Mouse (Mus musculus): Measurements from ENCODE around the gene Mall. TPM values are rescaled to one million over a fixed set of nuclear protein-coding genes. Genes with fewer than 3 reads are reported as not detected.
A peak's percentile ranks its signal among the peaks of the same experiment; 100 is the strongest.

Gene Mall
- not detected in 2 replicates for polyA plus RNA-seq (2012; ENCODE audit: insufficient read depth, low replicate concordance)

GRCm38 (mm10) chr2:127729671-127730070, at the start of gene Mall:
Mall (minus strand) TSS chr2:127729932.
- no peak for TF ChIP-seq GATA1 (IDR thresholded peaks at IDR 0.05; ENCODE audit: borderline replicate concordance, low read length)
- no peak for TF ChIP-seq FLI1 (IDR thresholded peaks at IDR 0.05; ENCODE audit: low read length)
- no peaks in the 10 kb centered on the region for H3K36me3 ChIP-seq (replicated peaks; ENCODE audit: low read length)
- H3K27me3 ChIP-seq (replicated peaks), result peaks cover 65% of the 10 kb centered on the region
- H3K4me3 ChIP-seq (replicated peaks), result peak within 1 kb of the TSS; percentile 74
- no peaks in the 10 kb centered on the region for H3K9me3 ChIP-seq
- H3K4me1 ChIP-seq, result peaks cover 4% of the 10 kb centered on the region; the same call in 1 of the 2 replicates

DNA sequence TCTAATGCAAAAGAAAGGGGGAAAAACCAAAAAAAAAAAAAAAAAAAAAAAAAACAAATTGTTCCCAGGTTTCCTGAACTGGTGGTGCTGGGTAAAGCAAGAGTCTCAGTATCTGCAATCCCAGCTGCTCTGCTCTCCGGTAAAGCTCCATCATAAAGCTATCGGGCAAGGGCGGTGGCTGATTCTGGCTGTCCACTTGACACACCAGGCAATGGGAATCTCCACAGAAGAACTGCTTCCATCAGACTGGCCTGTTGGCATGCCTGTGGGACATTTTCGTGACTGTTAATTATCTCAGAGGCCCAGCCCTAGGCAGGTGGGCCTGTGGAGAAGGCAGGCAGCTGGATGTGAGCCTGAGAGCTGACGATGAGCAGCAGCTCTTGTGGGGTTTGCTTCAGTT, 48.7 kb upstream of the Mall start:
- Histone ChIP-seq H3K27me3 (replicated peaks) (peaks cover 8% of the 10 kb centered on the region), H3K4me1 (peaks cover 16% of the 10 kb centered on the region), H3K4me3 (replicated peaks) (no peak overlapping the region), H3K36me3 (replicated peaks; ENCODE audit: low read length) (no peaks in the 10 kb centered on the region), H3K9me3 (no peaks in the 10 kb centered on the region)
- TF ChIP-seq FLI1 (IDR thresholded peaks at IDR 0.05; ENCODE audit: low read length) (no peak), GATA1 (IDR thresholded peaks at IDR 0.05; ENCODE audit: borderline replicate concordance, low read length) (no peak)

- H3K4me1 ChIP-seq, result peaks cover 8% of the 10 kb centered on the region
- H3K36me3 ChIP-seq (replicated peaks; ENCODE audit: low read length), result no peaks in the 10 kb centered on the region
- no peaks in the 10 kb centered on the region for H3K9me3 ChIP-seq
- H3K27me3 ChIP-seq (replicated peaks), result peaks cover 9% of the 10 kb centered on the region
- no peak overlapping the region for H3K4me3 ChIP-seq (replicated peaks)
- TF ChIP-seq GATA1 (IDR thresholded peaks at IDR 0.05; ENCODE audit: borderline replicate concordance, low read length), result no peak
- no peak for TF ChIP-seq FLI1 (IDR thresholded peaks at IDR 0.05; ENCODE audit: low read length)
Observed at GRCm38 (mm10) chr2:127775013-127775412, 45.3 kb upstream of the Mall start.

GRCm38 (mm10) chr2:127774578-127774941, 44.8 kb upstream of the Mall start:
- H3K9me3 ChIP-seq, result no peaks in the 10 kb centered on the region
- no peak overlapping the region for H3K4me3 ChIP-seq (replicated peaks)
- H3K4me1 ChIP-seq, result peaks cover 8% of the 10 kb centered on the region
- TF ChIP-seq FLI1 (IDR thresholded peaks at IDR 0.05; ENCODE audit: low read length) (no peak), GATA1 (IDR thresholded peaks at IDR 0.05; ENCODE audit: borderline replicate concordance, low read length) (no peak)
- peaks cover 9% of the 10 kb centered on the region for H3K27me3 ChIP-seq (replicated peaks)
- H3K36me3 ChIP-seq (replicated peaks; ENCODE audit: low read length), result no peaks in the 10 kb centered on the region

DNA sequence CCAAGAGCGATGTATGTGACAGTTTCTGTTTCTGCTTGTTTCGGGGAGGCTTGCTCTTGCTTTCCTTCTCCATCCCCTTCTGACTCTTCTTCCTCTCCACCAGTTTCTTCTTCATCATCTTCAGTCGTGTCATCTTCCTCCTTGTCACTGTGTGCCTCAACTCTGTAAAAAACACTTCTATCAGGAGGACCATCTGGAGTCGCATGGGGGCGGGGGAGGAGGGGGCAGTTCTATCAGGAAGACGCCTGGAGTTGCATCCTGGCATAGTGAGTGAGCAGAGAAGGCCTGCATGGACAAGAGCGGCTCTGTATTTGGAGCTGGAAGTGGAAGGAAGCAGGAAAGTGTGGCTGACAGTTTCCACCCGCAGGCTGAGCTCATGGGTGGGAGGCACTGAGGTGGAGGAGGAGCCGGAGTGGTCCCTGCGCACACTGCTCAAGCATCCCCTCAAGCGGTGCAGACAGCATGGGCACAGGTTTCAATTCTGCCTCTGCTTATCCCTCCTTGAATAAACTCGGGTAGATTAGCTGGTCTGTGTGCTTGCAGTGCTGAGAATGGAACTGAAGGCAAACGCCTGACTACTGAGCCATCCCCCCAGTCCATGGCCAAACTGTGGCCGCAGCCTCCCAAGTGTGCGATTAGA, 44.3 kb upstream of the Mall start:
- TF ChIP-seq GATA1 (IDR thresholded peaks at IDR 0.05; ENCODE audit: borderline replicate concordance, low read length) (no peak), FLI1 (IDR thresholded peaks at IDR 0.05; ENCODE audit: low read length) (no peak)
- no peaks in the 10 kb centered on the region for H3K9me3 ChIP-seq
- no peaks in the 10 kb centered on the region for H3K36me3 ChIP-seq (replicated peaks; ENCODE audit: low read length)
- peak overlapping the region; percentile 60 for H3K4me3 ChIP-seq (replicated peaks)
- peaks cover 8% of the 10 kb centered on the region for H3K4me1 ChIP-seq
- H3K27me3 ChIP-seq (replicated peaks), result peaks cover 6% of the 10 kb centered on the region

GRCm38 (mm10) chr2:127761587-127761986, 31.9 kb upstream of the Mall start:
- H3K4me1 ChIP-seq, result peaks cover 8% of the 10 kb centered on the region

GRCm38 (mm10) chr2:127760429-127761000, 30.8 kb upstream of the Mall start:
- peaks cover 23% of the 10 kb centered on the region for H3K27me3 ChIP-seq (replicated peaks)
- no peaks in the 10 kb centered on the region for H3K36me3 ChIP-seq (replicated peaks; ENCODE audit: low read length)
- peaks cover 8% of the 10 kb centered on the region for H3K4me1 ChIP-seq
- no peak for TF ChIP-seq FLI1 (IDR thresholded peaks at IDR 0.05; ENCODE audit: low read length)
- TF ChIP-seq GATA1 (IDR thresholded peaks at IDR 0.05; ENCODE audit: borderline replicate concordance, low read length), result no peak
- H3K4me3 ChIP-seq (replicated peaks), result peak overlapping the region; percentile 40
- H3K9me3 ChIP-seq, result no peaks in the 10 kb centered on the region

More at GRCm38 (mm10) chr2:127761587-127761986, 31.9 kb upstream of the Mall start:
- H3K36me3 ChIP-seq (replicated peaks; ENCODE audit: low read length), result no peaks in the 10 kb centered on the region
- peaks cover 20% of the 10 kb centered on the region for H3K27me3 ChIP-seq (replicated peaks)
- no peak overlapping the region for H3K4me3 ChIP-seq (replicated peaks)
- TF ChIP-seq FLI1 (IDR thresholded peaks at IDR 0.05; ENCODE audit: low read length) (no peak), GATA1 (IDR thresholded peaks at IDR 0.05; ENCODE audit: borderline replicate concordance, low read length) (no peak)
- H3K9me3 ChIP-seq, result no peaks in the 10 kb centered on the region

- Histone ChIP-seq H3K4me1 (peaks cover 8% of the 10 kb centered on the region), H3K36me3 (replicated peaks; ENCODE audit: low read length) (no peaks in the 10 kb centered on the region), H3K4me3 (replicated peaks) (no peak overlapping the region), H3K27me3 (replicated peaks) (peaks cover 26% of the 10 kb centered on the region), H3K9me3 (no peaks in the 10 kb centered on the region)
- TF ChIP-seq GATA1 (IDR thresholded peaks at IDR 0.05; ENCODE audit: borderline replicate concordance, low read length) (no peak), FLI1 (IDR thresholded peaks at IDR 0.05; ENCODE audit: low read length) (no peak)
Observed at GRCm38 (mm10) chr2:127760014-127760413, 30.3 kb upstream of the Mall start.

DNA sequence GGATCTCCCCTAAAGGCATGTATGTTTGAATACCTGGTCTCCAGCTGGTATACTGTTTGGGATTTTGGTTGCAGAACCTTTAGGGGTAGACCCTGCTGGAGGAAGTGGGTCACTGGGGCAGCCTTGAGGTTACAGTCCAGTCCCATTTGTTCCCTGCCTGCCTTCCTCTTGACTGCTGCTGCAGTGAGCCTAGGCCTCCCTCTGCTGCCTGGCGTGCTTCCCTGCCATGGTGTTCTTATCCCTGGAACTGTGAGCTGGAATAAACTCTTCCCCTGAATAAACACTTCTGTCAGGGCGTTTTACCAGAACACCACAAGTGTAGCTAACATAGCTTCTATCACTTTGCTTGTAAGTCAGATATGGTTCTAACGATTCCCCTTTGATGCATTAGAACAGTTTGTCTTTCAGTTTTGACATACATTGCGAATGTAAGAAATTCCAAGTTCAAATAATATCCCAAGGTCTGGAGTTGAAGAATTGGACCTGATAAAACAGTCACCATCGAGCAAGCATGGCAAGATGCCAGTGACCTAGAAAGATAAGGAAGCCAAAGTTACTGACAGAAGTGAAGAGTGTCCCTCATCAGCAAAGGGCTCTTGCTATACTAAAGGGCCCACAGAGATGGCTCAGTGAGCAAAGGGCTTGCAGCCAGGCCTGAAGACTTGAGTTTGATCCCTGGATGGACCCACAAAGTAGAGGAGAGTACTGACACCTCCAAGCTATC, 29.6 kb upstream of the Mall start:
- H3K4me3 ChIP-seq (replicated peaks), result no peak overlapping the region
- TF ChIP-seq GATA1 (IDR thresholded peaks at IDR 0.05; ENCODE audit: borderline replicate concordance, low read length) (no peak), FLI1 (IDR thresholded peaks at IDR 0.05; ENCODE audit: low read length) (no peak)
- H3K4me1 ChIP-seq, result peaks cover 8% of the 10 kb centered on the region
- no peaks in the 10 kb centered on the region for H3K36me3 ChIP-seq (replicated peaks; ENCODE audit: low read length)
- no peaks in the 10 kb centered on the region for H3K9me3 ChIP-seq
- peaks cover 28% of the 10 kb centered on the region for H3K27me3 ChIP-seq (replicated peaks)

DNA sequence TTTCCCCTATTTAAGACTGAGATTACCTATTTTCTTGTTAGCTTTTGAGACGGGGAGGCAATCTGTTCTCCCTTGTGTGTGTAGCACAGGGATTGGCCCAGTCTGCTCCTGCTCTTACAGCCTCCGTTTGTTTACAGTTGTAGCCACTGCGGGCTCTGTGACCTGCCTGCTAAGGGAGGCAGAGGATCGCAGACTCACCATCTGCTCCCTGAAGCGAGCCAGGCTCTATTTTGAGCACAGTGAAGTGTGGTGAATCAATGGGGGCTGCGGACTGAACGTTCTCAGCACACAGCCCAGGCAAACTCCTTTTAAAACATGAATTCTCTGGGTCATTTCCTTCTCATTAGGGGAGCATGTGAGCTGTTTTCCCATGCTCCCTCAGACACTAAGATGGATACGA, 27.4 kb upstream of the Mall start:
- Histone ChIP-seq H3K27me3 (replicated peaks) (peaks cover 36% of the 10 kb centered on the region), H3K9me3 (no peaks in the 10 kb centered on the region), H3K4me1 (peaks cover 8% of the 10 kb centered on the region), H3K4me3 (replicated peaks) (no peak overlapping the region), H3K36me3 (replicated peaks; ENCODE audit: low read length) (no peaks in the 10 kb centered on the region)
- TF ChIP-seq FLI1 (IDR thresholded peaks at IDR 0.05; ENCODE audit: low read length) (no peak), GATA1 (IDR thresholded peaks at IDR 0.05; ENCODE audit: borderline replicate concordance, low read length) (no peak)
